Mouse (Mus musculus) T-helper 2 cell (primary cell): Measurements from ENCODE around the gene Rarb.

Source experiments
- in situ Hi-C: fragments of 300-600 bp; cut with MboI, MseI; formaldehyde crosslinking; loops from one replicate; pipeline ENCODE4 v1.15.1; 2025; ENCODE audit warnings: high pct_unique_total_duplicates

Rarb gene

DNA sequence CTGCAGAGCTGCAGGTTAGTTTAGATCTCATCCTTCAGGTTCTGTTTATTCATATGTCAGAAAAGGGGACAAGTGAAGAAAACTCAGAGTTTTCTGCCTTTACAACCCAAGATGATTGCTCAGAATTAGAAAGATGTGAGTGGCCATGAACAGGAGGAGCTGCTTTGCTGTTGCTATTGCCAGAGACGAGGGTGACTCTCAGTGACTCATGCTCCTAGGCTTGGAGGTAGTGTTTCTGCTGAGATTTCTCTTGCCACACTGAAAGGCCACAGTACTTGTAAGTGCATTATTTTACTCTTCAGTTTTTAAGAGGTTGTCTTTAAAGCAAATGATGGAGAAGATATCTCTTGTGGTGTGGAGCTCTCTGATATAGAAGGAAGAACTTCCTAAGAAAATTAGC, 277.3 kb downstream of the Rarb start:
- in situ Hi-C loops, result no loop called here

DNA sequence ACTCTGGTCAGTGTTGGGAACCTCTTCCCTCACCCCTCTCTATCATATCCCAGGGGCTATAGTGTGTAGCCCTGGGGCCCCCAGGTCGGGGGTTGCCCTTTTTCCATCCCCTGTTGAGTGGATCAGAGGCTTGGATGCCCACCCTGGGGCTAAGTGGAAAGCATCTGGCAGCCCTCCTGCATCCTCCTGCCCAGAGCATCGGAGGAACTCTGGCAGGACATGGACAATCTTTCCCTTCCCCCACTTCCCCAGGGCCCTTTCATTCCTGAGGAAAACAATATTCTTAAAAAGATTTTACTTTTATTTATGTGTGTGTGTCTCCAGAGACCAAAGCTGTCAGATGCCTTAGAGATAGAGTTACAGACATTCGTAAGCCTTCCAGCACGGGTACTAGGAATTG, 281.5 kb downstream of the Rarb start:
- in situ Hi-C loops, result no loop called here

- in situ Hi-C loops, result no loop called here
These were observed 290.3 kb downstream of the Rarb start for GRCm38 (mm10) chr14:16528631-16529030.

- in situ Hi-C loops, result no loop called here
These were observed 292.8 kb downstream of the Rarb start for GRCm38 (mm10) chr14:16526120-16526519.

DNA sequence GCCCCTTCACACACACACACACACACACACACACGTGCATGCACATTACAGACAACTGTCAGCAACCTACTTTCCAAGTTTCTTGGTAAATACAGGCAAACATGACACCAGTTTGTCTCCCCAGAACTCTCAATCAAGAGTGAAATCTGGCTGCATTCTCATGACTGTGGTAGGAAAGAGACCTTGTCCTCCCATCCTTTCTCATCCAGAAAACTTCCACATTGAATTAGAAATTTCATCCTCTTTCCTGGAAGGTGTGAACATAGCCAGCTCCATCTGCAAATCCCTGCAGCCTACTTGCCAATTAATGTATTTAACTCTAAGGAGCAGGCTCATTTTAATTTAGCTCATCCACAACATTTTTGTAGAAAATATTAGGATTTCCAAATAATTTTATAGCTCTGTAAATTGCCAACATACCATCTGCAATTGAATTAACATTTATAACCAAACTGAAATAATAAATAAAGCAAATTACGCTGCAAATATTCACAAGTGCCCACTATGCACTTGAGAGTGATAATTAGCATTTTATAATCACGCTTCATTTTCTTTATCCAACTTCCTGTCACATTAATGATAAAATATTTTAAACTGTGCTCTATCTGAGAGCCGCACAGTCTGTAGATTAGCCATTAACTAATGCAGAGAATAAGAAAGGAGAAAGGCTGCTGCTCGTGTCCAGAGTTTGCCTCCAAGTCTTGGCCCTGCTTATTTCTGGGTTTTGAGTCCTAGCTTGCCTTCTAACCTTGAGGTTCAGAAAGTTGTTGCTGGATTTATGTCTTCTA, 293.6 kb downstream of the Rarb start:
- in situ Hi-C loops, result no loop called here

DNA sequence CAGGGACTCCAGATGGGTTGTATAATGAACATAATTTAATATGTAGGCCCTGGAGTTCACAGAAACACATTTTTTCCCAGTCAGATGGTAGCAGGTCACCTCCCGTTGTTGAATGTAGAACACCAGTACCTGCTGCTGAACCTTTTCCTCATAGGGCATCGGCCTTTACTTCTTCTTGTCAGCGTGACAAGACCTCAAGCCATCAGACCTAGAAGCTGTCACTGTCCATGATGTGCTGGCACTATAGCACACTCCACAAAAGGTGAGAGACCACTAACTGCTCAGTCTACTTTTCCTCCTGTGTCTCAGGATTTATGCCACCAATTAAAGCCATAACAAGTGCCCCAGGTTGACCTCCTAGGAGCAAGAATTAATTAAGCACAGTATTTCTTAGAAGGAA, 296.1 kb downstream of the Rarb start:
- in situ Hi-C loops, result no loop called here

DNA sequence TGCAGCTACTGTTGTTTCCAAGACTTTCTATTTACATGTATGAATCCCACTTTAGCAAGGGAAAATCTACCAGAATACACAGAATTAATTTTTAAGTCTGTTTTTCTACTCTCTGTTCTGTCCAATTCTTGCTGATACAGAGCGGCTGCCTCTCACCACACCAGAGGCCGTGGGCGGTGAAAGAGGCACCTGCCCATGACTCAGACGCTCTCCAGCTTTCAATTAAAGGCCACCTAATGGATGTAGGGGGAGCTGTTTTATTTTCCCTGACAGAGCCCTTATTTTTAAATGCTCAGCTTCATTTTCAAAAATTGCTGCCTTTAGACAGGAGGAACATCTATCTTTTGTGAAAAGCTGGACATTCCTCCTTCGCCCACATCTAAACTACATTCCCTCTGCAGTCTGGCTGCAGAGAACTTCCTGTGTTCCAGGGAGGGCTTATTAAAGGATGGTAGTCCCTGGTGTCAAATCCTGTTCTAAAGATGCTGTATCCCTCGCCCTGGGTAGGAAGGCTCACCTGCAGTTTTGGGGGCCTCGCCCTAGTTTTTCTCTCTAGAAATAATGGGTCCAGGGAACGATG, 299.3 kb downstream of the Rarb start:
- in situ Hi-C loops, result no loop called here

DNA sequence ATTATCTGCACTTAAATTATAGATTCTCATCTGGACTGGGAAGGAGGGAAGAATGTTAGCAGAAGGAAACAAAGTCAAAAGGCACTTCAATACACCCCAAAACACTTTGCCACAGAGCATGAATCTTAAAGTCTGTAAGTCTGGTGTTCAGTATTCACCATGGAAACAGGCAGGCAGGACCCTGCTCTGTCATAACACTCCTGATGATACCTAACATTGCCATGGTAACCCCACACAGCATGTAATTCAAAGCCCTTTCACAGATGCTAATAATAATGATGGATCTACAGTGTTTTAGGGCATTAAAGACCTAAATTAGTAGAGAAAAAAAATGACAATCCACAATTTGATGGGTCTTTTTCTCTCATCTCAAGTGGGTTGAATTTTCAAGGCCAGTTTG, 301.0 kb downstream of the Rarb start:
- in situ Hi-C loops, result no loop called here

DNA sequence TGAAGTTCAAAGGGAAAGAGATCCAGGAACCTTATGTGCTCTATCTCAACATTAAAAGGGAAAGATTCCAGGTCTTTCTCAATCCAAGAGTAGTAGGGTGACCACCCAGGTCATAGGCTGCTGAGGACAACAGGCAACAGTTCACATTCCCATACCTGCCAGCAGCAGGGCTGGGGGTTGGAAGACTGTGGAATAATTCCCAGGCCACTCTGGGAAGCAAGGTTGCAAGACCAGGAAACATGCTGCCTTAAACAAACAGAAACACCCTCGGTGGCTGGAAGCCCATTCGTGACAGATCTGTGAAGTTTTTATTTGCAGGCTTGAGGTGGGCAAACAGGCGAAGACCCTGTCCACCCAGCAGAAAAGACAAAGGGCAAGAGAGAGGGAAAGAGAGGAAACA, 303.2 kb downstream of the Rarb start:
- in situ Hi-C loops, result no loop called here

- in situ Hi-C loops, result no loop called here
These were observed 308.4 kb downstream of the Rarb start for GRCm38 (mm10) chr14:16510574-16510973.

- in situ Hi-C loops, result no loop called here
These were observed 309.1 kb downstream of the Rarb start for GRCm38 (mm10) chr14:16509825-16510224.

DNA sequence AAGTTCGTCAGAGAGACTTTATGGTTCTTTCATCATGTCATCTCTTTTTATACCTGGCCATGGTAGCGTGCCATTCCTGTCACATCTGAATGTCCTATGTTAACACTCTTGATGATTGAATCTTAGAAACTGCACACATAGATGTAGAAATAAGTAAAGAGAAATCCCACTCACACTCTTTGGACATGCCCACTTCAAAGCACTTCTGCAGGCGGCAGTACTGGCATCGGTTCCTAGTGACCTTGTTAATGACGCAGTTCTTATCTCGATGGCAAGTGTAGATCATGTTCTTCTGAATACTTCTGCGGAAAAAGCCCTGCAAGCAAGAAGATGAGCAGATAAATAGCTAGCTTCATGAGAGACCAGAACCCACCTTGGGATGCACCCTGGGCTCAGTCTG, 310.2 kb downstream of the Rarb start:
- in situ Hi-C loops, result no loop called here

- in situ Hi-C loops, result loop anchor here (10.0 kb wide), 1 partner anchor 1258 kb away; no protein-coding TSS in a partner anchor
These were observed 321.7 kb downstream of the Rarb start for GRCm38 (mm10) chr14:16497226-16497661.

DNA sequence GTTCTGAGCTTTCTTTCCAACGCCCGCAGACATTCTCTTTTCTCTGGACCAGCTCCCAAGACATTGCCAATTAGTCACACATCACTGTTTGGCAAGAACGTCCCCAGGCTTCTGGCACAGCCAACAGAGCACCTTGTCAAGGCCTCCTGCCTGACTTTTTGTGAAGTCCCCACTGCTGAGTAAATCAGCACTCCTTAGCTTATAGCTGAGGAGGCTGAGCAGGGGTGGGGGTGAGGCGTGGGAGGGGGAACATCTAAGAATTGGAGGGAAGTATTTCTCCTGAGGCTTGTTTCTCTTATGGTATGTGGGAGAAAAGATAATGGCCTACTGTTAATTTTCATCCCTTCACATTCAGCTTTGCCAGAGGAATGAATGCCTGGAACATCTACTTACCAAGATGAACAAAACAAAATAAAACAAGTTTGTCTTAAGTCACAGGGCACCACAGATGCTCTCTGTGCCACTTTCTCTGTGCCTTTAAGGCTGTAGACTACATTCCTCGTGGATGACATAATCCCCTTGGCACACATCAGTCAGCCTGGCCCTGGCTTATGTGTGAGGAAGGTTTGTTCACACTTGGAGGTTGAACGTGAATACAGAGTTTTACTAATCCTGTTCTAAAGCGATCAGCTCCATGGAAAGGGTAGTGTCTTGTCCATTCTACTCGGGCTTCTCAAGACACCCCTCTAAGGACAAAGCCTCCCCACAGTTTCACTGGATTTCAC, 335.1 kb downstream of the Rarb start:
- in situ Hi-C loops, result no loop called here

DNA sequence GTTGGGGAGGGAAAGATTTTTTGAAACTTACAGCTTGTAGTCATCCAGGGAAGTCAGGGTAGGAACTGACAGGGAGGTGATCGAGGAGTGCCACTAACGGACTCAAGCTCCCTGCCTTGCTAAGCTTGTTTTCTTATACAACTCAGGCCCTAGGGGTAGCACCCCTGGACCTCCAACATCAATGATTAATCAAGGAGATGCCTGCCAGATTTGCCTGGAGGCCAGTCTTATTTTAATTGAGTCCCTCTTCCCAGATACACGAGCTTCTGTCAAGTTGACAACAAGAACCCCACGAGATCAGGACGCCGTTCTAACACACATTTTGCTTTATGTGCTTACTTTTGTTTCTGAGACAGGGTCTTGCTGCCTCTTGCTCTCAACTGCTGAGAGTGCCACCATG, 338.3 kb downstream of the Rarb start:
- in situ Hi-C loops, result no loop called here

DNA sequence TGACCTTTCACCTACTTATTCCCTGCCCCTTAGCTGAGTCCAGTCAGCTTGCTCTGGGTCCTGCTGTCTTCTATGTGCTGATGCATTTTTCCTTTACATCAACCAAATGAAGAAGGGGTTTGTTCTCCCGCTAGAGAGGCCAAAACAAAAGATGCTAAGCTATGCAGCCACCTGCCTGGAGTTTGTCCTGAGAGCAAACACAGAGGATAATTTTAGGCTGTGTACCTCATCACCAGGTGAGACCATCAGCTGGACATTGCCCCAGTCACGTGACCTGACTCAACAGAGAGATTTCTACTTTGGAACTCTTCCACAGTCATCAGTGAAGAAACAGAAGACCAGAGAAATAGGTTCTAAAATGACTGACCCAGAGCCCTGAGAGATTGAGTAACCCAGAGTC, 339.4 kb downstream of the Rarb start:
- in situ Hi-C loops, result no loop called here

GRCm38 (mm10) chr14:16478606-16479323, 340.2 kb downstream of the Rarb start:
- in situ Hi-C loops, result no loop called here

DNA sequence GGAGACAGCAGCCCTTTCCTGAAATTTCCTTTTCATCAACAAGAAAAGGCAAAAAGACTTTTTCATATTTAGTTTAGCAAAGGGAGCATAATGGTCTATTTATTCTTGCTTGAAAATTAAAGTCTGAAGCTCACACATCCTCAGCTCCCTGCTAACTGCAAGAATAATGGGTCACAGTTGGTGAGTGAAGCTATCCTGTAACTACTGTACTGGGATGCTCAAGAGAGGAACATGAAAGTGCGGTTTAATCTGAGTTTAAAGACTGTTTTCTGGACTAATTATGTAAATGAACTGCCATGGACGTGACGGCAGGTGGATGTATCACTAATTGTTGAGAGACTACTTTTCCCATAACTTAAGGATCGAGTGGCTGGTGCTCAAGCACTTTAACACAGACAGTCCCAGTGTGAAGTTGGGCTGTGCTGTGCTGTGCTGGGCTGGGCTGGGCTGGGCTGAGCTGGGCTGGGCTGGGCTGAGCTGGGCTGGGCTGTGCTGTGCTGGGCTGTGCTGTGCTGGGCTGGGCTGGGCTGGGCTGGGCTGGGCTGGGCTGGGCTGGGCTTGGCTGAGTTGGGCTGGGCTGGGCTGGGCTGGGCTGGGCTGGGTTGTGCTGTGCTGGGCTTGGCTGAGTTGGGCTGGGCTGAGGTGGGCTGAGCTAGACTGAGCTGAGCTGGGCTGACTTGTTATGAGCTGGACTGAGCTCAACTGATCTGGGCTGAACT, 370.5 kb downstream of the Rarb start:
- in situ Hi-C loops, result loop anchor here (25.0 kb wide), 1 partner anchor 964 kb away; no protein-coding TSS in a partner anchor

GRCm38 (mm10) chr14:16447587-16447986, 371.4 kb downstream of the Rarb start:
- in situ Hi-C loops, result loop anchor here (25.0 kb wide), 1 partner anchor 965 kb away; no protein-coding TSS in a partner anchor

GRCm38 (mm10) chr14:16444859-16445258, 374.1 kb downstream of the Rarb start:
- in situ Hi-C loops, result loop anchor here (25.0 kb wide), 1 partner anchor 967 kb away; no protein-coding TSS in a partner anchor
